Mouse (Mus musculus) liver, embryonic 15.5 days (tissue): ENCODE data around the gene Zfp618. TPM values are rescaled to one million over a fixed set of nuclear protein-coding genes. Genes with fewer than 3 reads are reported as not detected.

Source experiments
- ATAC-seq: fragments of 200-750 bp; cut with Nextera tagmentation; 2 replicates; pipeline ENCODE4 v1.8.0; 2017; ENCODE audit warnings: moderate number of reproducible peaks, mild to moderate bottlenecking, moderate library complexity; ENCODE audit not compliant: insufficient read depth
- H3K27ac ChIP-seq: fragments of 300-500 bp; sonication (generic); replicated peaks from 2 replicates; pipeline ENCODE4 v1.5.1; 2015; ENCODE audit warnings: mild to moderate bottlenecking, inconsistent platforms
- H3K27me3 ChIP-seq: fragments of 300-500 bp; sonication (generic); 2 replicates; pipeline ENCODE4 v1.6.1; 2015; ENCODE audit warnings: mild to moderate bottlenecking, inconsistent platforms
- H3K36me3 ChIP-seq: fragments of 300-500 bp; sonication (generic); replicated peaks from 2 replicates; pipeline ENCODE4 v1.6.1; 2015; ENCODE audit warnings: moderate library complexity, mild to moderate bottlenecking, inconsistent platforms
- H3K4me1 ChIP-seq: fragments of 300-500 bp; sonication (generic); replicated peaks from 2 replicates; pipeline ENCODE4 v1.6.1; 2015; ENCODE audit warnings: inconsistent platforms
- H3K4me2 ChIP-seq: fragments of 300-500 bp; sonication (generic); 2 replicates; pipeline ENCODE4 v1.6.1; 2015; ENCODE audit warnings: moderate library complexity, mild to moderate bottlenecking, inconsistent platforms
- H3K4me3 ChIP-seq: fragments of 300-500 bp; sonication (generic); replicated peaks from 2 replicates; pipeline ENCODE4 v1.5.1; 2015; ENCODE audit warnings: mild to moderate bottlenecking, inconsistent platforms
- H3K9ac ChIP-seq: fragments of 300-500 bp; sonication (generic); 2 replicates; pipeline ENCODE4 v1.6.1; 2015; ENCODE audit warnings: moderate library complexity, mild to moderate bottlenecking, inconsistent platforms
- H3K9me3 ChIP-seq: fragments of 300-500 bp; sonication (generic); replicated peaks from 2 replicates; pipeline ENCODE4 v1.6.1; 2016; ENCODE audit warnings: inconsistent platforms
- WGBS: fragments of 180-500 bp; shearing (Covaris S2); methylation state at CpG from one replicate; pipeline ENCODE4 v1.1.7; 2015; ENCODE audit warnings: mixed read lengths; ENCODE audit not compliant: insufficient replicate concordance; 5-methylcytosine and 5-hydroxymethylcytosine counted together
- polyA plus RNA-seq: library from polyadenylated mRNA; unstranded; fragments of >200 nt; fragmentation: Nextera tagmentation; extraction: Ambion mirVana; gene quantifications from 2 replicates; pipeline ENCODE4 v1.2.1, GENCODE M21; 2015

The Zfp618 gene
- polyA plus RNA-seq, 1 experiment from 2014 or later, result 4.3 TPM

GRCm38 (mm10) chr4:63105651-63106050 lies 140.3 kb downstream of the Zfp618 start:
- no peaks in the 10 kb centered on the region for H3K27me3 ChIP-seq
- no peak overlapping the region for H3K27ac ChIP-seq
- H3K4me3 ChIP-seq, result no peak overlapping the region
- no peaks in the 10 kb centered on the region for H3K9me3 ChIP-seq
- no peaks in the 10 kb centered on the region for H3K36me3 ChIP-seq
- no peak overlapping the region for H3K4me2 ChIP-seq
- WGBS, result 83% methylated on average over 8 of the region's 8 CpGs
- ATAC-seq, result no peak
- H3K4me1 ChIP-seq, result no peaks in the 10 kb centered on the region
- H3K9ac ChIP-seq, result no peak overlapping the region

GRCm38 (mm10) chr4:63118639-63119437 lies 153.5 kb downstream of the Zfp618 start:
- H3K36me3 ChIP-seq, result peaks cover 5% of the 10 kb centered on the region; the same call in 1 of the 2 replicates
- H3K4me3 ChIP-seq, result no peak overlapping the region
- no peak overlapping the region for H3K9ac ChIP-seq
- H3K27ac ChIP-seq, result no peak overlapping the region
- no peaks in the 10 kb centered on the region for H3K4me1 ChIP-seq
- H3K9me3 ChIP-seq, result no peaks in the 10 kb centered on the region
- no peak overlapping the region for H3K4me2 ChIP-seq
- no peaks in the 10 kb centered on the region for H3K27me3 ChIP-seq
- 50% methylated on average over 5 of the region's 5 CpGs for WGBS
- ATAC-seq, result peak; percentile 28; the same call in 1 of the 2 replicates

GRCm38 (mm10) chr4:63124861-63125466 lies 159.6 kb downstream of the Zfp618 start:
- no peaks in the 10 kb centered on the region for H3K27me3 ChIP-seq
- no peak overlapping the region for H3K9ac ChIP-seq
- no peak for ATAC-seq
- H3K4me2 ChIP-seq, result no peak overlapping the region
- 51% methylated on average over 8 of the region's 8 CpGs for WGBS
- no peak overlapping the region for H3K27ac ChIP-seq
- no peak overlapping the region for H3K4me3 ChIP-seq
- H3K9me3 ChIP-seq, result no peaks in the 10 kb centered on the region
- peaks cover 5% of the 10 kb centered on the region; the same call in 1 of the 2 replicates for H3K36me3 ChIP-seq
- H3K4me1 ChIP-seq, result no peaks in the 10 kb centered on the region

- 62% methylated on average over 5 of the region's 5 CpGs for WGBS
Observed at GRCm38 (mm10) chr4:63129891-63130624, 164.7 kb downstream of the Zfp618 start.

GRCm38 (mm10) chr4:63147268-63147667 lies 181.9 kb downstream of the Zfp618 start:
- Histone ChIP-seq H3K36me3 (peaks cover 39% of the 10 kb centered on the region), H3K4me2 (no peak overlapping the region), H3K9ac (no peak overlapping the region), H3K4me3 (no peak overlapping the region), H3K9me3 (0 out of 2 replicates have a peak, but pooled peaks cover 3% of the 10 kb centered on the region), H3K27me3 (no peaks in the 10 kb centered on the region), H3K4me1 (peaks cover 5% of the 10 kb centered on the region), H3K27ac (no peak overlapping the region)
- WGBS, result 77% methylated on average over 6 of the region's 6 CpGs
- no peak for ATAC-seq

More at GRCm38 (mm10) chr4:63129891-63130624, 164.7 kb downstream of the Zfp618 start:
- H3K4me3 ChIP-seq, result no peak overlapping the region
- H3K4me1 ChIP-seq, result no peaks in the 10 kb centered on the region
- no peak overlapping the region for H3K9ac ChIP-seq
- no peak for ATAC-seq
- no peaks in the 10 kb centered on the region for H3K9me3 ChIP-seq
- H3K36me3 ChIP-seq, result no peaks in the 10 kb centered on the region
- no peaks in the 10 kb centered on the region for H3K27me3 ChIP-seq
- H3K4me2 ChIP-seq, result no peak overlapping the region
- H3K27ac ChIP-seq, result no peak overlapping the region

GRCm38 (mm10) chr4:63151127-63151526 lies 185.8 kb downstream of the Zfp618 start:
- Histone ChIP-seq H3K27ac (no peak overlapping the region), H3K4me2 (peak overlapping the region; percentile 55), H3K36me3 (peaks cover 25% of the 10 kb centered on the region), H3K27me3 (no peaks in the 10 kb centered on the region), H3K4me1 (peaks cover 12% of the 10 kb centered on the region), H3K4me3 (peak overlapping the region; percentile 41), H3K9me3 (0 out of 2 replicates have a peak, but pooled peaks cover 3% of the 10 kb centered on the region), H3K9ac (no peak overlapping the region)
- no peak for ATAC-seq
- 33% methylated on average over 6 of the region's 6 CpGs for WGBS

- peak; percentile 48 for ATAC-seq
- WGBS, result 29% methylated on average over 4 of the region's 4 CpGs
- H3K4me3 ChIP-seq, result peak overlapping the region; percentile 41
Observed at GRCm38 (mm10) chr4:63154028-63154427, 188.7 kb downstream of the Zfp618 start.

GRCm38 (mm10) chr4:63154699-63155098 lies 189.3 kb downstream of the Zfp618 start, which contains the start of gene Ambp:
TSS of gene Ambp (minus strand) at chr4:63154799.
- Histone ChIP-seq H3K9me3 (no peaks in the 10 kb centered on the region), H3K4me1 (peaks cover 12% of the 10 kb centered on the region), H3K4me3 (peak within 1 kb of the TSS; percentile 41), H3K9ac (no peak within 1 kb of the TSS), H3K4me2 (no peak within 1 kb of the TSS), H3K27ac (peak within 1 kb of the TSS; percentile 41), H3K27me3 (no peaks in the 10 kb centered on the region), H3K36me3 (peaks cover 4% of the 10 kb centered on the region)
- ATAC-seq, result no peak
- WGBS, result 22% methylated on average over 5 of the region's 5 CpGs

More at GRCm38 (mm10) chr4:63154028-63154427, 188.7 kb downstream of the Zfp618 start:
- Histone ChIP-seq H3K9ac (no peak overlapping the region), H3K27ac (peak overlapping the region; percentile 41; the same call in 1 of the 2 replicates), H3K27me3 (no peaks in the 10 kb centered on the region), H3K9me3 (no peaks in the 10 kb centered on the region), H3K4me2 (no peak overlapping the region), H3K4me1 (peaks cover 12% of the 10 kb centered on the region), H3K36me3 (peaks cover 10% of the 10 kb centered on the region)

- WGBS, result 23% methylated on average over 2 of the region's 2 CpGs
- H3K27ac ChIP-seq, result no peak overlapping the region; the same call in 1 of the 2 replicates
Observed at GRCm38 (mm10) chr4:63155596-63155995, 190.2 kb downstream of the Zfp618 start.

GRCm38 (mm10) chr4:63156726-63157634 lies 191.6 kb downstream of the Zfp618 start:
- Histone ChIP-seq H3K4me2 (no peak overlapping the region), H3K4me1 (peaks cover 6% of the 10 kb centered on the region; the same call in 1 of the 2 replicates), H3K36me3 (no peaks in the 10 kb centered on the region), H3K4me3 (no peak overlapping the region), H3K27ac (peak overlapping the region; percentile 57), H3K9ac (no peak overlapping the region), H3K27me3 (no peaks in the 10 kb centered on the region), H3K9me3 (no peaks in the 10 kb centered on the region)
- ATAC-seq, result peak; percentile 76
- 39% methylated on average over 8 of the region's 8 CpGs for WGBS

More at GRCm38 (mm10) chr4:63155596-63155995, 190.2 kb downstream of the Zfp618 start:
- H3K4me3 ChIP-seq, result no peak overlapping the region
- no peak overlapping the region for H3K9ac ChIP-seq
- no peak overlapping the region for H3K4me2 ChIP-seq
- peaks cover 9% of the 10 kb centered on the region for H3K4me1 ChIP-seq
- H3K27me3 ChIP-seq, result no peaks in the 10 kb centered on the region
- no peaks in the 10 kb centered on the region for H3K36me3 ChIP-seq
- no peaks in the 10 kb centered on the region for H3K9me3 ChIP-seq
- ATAC-seq, result no peak
